Mouse (Mus musculus): ENCODE data around the gene Chmp6.

Chmp6 gene

DNA sequence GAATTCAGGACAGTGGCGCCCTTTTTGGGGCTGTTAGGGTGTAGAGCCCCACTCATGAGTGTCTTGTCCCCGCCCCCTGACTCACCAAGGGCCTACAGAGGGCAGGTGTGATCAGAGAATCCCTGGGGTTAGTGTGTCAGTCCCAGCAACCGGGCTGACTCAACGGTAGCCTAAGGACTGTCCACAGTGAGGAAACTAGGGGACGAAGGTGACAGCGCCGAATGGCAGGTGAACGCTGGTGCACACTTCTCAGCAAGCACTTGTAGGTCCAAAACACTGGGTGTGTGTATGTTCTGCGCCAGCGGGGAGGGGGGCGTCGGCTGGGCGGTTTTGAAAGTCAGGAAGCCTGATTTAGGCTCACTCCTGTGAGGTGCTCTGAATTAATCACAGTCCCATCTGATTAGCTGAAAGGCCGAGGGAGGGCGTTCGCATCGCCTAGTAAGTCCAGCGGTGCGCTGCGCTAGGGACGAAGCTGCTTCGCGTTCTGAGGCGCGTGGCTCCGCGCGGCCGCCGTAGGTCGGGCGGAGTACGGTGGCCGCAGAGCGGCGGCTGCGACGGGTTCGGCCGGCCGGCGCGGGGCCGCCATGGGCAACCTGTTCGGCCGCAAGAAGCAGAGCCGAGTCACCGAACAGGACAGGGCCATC is at the start of gene Chmp6:
Chmp6 (plus strand) TSS at position 151 of the 644 bp plus-strand sequence.
- DNase-seq (ENCODE audit: low read depth) = peak; percentile 84

DNA sequence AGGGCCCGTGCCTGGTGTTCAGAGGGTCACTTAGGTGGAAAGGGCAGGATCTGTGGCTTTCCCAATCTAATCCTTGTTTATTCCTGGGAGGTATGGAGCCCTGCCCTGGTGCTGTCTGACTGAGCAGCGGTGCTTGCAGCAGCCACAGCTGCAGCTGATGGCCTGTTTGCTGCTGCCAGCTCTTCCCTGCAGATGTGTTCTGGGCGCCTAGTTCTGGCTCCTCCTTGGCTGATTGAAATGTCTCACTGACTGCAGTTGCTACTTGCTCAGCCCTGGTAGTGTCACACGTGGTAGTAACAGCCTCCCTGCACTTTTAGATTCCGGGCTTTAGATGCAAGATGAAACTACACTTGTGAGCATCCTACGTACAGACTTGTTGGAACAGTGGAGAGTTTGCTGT is 46.4 kb upstream of the Chmp6 start:
- no peak for DNase-seq (ENCODE audit: low read depth)

DNA sequence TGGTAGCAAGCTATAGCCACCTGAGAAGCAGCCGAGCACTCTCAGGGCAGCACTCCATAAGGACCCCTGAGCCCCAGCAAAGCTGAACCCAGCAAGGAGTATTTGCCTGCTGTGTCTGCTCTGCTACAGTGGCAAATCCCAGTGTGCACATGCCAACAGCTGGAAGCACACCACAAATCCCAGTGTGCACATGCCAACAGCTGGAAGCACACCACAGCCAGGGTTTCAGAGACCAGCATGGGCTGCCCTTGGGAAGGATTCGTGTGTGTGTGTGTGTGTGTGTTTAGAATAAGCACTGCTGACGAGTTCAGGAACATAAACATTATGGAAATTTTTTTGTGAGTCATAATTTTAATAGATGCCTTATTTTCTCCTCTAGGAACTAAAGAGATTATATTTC is 45.1 kb upstream of the Chmp6 start:
- no peak for DNase-seq (ENCODE audit: low read depth)

DNA sequence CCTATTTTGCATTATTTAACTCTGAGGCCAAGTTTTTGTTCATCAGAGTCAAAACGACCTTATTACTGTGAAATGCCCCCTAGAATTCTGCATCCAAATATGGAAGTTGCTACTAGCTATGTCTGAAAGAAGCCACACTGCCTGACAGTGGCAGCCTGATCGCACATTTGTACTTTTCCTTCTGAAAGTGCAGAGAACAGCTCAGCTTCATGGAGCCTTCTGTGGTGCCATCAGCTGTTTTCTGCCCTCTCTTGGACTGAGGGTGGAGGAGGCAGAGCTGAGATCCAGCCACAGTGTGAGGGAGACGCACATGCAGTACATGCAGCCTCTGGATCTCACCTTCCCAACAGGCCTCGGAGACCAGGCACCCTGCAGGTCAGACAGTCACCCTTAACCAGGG is 44.7 kb upstream of the Chmp6 start:
- DNase-seq (ENCODE audit: low read depth) = no peak

DNA sequence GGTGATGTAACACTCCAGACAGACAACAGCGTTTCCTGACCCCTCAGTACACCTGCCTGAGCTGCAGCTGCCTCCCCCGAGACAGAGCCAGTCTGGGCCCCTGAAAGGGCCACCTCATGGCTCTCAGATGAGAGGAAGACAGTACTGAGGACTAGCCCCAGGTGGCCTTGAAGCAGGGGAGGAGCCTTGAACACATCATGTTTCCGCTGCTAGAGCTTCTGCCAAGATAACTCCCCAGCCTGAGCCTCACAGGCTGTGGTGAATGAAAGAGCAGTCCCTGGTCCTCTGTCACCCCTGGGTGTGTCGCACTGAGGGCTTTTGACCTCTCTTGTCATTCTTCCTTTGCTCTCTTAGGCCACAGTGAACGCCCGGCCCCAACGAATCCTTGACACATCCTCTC is 42.1 kb upstream of the Chmp6 start:
- peak; percentile 38 for DNase-seq (ENCODE audit: low read depth)

DNA sequence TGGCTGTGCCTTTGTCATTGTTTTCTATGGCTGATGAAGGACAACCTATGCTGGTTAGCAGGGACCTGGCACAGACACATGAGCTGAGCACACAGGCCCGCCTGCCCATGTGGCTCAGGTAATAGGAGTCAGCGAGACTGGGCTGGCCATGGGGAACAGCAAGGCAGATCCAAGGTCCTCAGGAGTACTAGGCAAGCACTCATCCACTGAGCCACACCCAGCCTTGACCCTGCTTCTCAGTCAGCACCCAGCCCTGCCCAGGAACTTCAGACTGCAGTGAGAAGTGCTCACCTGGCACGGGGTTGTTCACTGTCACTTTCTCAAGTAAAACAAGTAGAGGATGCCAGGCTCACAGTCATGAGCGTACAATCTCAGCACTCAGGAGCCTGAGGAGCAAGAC is 39.6 kb upstream of the Chmp6 start:
- DNase-seq (ENCODE audit: low read depth) = no peak

DNA sequence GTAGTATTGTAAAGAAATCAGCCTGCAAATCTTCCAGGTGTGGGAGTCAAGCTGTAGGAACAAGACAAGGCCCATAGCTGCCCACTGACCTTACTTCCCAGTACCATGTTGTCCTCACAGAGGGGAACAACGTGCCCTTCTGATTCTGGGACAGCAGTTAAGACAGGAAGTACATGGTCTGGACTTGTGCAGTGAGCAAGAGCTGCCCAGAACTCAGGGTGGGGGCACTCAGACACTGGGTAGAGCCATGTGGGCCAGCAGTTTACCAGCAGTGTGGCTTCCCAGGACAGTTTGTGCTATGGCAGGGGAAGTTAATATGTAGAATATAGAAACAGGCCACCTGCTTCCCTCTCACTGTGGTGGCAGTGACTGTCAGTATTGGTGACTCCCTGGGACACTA is 38.4 kb upstream of the Chmp6 start:
- DNase-seq (ENCODE audit: low read depth) = no peak

DNA sequence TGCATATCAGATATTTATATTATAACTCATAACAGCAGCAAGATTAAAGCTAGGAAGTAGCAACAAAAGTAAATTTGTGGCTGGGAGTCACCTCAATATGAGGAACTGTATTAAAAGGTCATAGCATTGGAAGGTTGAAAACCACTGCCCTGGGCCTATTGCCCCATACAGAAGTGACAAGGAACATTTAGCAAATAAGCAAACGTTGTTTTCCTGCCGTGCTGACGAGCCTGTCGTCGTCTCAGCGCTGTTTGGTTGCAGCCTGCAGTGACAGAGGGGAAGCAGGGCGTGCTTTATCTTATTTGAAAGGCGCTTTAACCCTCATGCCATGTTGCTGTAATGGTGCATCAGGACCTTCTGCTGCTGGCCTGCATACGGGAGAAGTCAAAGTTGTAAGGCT is 37.6 kb upstream of the Chmp6 start:
- no peak for DNase-seq (ENCODE audit: low read depth)

DNA sequence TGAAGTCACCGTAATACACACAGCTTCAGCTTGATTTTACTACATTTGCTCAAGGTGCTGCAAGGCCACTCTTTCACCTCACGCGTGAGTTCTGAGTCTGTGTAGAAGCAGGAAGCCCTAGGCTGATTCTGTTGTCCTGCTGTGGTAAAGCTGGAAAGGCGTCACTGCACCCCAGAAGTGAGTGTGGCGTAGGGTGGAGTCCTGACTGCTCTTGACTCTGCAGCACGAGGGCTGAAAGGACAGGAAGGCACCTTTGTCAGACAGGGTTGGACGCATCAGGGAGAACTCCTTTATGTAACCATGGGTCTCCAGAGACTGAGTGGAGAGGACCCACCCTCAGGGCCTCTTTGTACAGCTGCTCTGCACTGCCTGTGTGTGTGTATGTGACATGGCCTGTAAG is 36.1 kb upstream of the Chmp6 start:
- DNase-seq (ENCODE audit: low read depth) = peak; percentile 54

GRCm38 (mm10) chr11:119879573-119879972 is 33.7 kb upstream of the Chmp6 start:
- DNase-seq (ENCODE audit: low read depth) = no peak

GRCm38 (mm10) chr11:119883646-119884045 is 29.6 kb upstream of the Chmp6 start:
- DNase-seq (ENCODE audit: low read depth) = no peak

DNA sequence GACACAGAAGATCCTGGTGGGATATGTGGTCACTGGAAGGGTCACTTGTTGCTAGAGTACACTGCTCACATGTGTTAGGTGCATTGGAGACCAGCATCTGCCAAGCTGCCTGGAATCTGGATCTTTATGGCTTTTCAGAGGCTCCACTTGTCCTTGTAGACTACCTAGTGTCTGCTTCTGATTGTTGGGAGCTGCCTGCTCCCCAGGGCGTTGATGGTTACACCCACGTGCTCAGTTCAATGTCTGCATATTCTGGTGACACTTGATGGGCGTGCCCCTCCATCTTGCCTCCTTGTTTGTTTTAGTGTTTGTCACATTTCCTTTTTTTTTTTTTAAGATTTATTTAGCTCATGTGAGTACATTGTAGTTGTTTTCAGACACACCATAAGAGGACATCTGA is 23.3 kb upstream of the Chmp6 start:
- no peak for DNase-seq (ENCODE audit: low read depth)

DNA sequence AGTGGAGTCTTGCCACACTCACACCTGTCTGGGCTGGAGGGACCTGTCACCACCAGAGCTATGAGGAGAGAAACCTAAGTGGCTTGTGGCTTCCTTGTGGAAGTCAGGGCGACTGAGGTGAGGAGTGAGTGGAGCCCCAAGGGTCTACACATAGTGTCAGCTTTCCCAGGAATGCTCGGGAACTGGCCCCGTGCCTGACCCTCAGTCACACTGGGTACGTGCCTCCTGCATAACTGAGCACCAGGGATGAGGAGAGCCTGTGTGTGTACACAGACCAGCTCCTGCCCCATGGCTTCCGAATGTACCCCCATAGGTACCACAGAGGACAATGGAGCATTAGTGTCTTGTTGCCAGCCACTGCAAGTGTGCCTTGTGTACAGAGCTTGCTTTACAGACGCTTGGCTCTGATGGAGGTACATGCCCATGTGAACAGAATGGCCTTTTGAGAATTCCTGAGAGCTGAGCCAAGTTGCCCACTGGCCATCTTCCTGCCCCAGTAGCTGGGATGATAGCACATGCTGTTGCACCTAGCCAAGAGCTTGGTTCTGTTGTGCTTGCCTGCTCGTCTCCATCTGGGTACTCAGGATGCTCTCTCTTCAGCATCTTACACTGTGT is 21.5 kb upstream of the Chmp6 start:
- DNase-seq (ENCODE audit: low read depth) = no peak

- no peak for DNase-seq (ENCODE audit: low read depth)
Observed at GRCm38 (mm10) chr11:119893667-119894236, 19.5 kb upstream of the Chmp6 start.

DNA sequence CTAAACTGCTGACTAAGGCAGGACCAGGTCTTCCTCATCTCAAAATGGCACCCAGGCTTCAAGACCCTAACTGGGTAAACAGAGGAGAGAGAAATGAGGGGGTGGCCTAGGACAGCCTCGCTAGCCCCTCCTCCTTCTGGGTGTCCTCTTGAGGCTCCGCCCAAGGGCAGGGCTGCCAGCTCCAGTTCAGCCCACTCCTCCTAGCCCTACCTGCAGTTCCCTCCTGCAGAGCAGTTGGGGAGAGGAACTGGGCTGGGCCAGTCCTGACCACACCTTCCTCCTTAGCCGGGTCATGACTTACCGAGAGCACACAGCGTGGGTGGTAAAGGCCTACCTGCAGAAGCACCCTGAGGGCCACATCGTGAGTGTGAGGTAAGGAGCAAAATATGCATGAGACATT is 18.6 kb upstream of the Chmp6 start:
- DNase-seq (ENCODE audit: low read depth) = no peak

DNA sequence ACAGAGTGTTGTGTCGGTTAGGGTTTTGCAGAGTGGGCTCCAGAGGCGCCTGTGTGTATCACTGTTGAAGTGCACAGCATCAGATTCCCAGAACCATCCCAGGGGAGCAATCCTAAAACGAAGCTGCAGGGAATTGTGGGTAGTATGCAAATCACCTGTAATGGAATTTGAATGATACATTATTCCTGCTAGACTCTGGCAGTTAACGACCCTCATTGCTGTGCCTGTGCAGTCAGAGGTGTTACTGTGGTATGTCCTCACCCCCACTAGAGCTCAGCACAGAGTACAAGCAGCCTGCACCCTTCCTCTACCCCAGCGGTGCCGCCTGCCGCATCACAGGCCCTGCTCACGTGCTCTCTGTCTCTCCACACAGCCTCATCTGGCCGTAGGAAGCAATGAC is 16.2 kb upstream of the Chmp6 start:
- no peak for DNase-seq (ENCODE audit: low read depth)

DNA sequence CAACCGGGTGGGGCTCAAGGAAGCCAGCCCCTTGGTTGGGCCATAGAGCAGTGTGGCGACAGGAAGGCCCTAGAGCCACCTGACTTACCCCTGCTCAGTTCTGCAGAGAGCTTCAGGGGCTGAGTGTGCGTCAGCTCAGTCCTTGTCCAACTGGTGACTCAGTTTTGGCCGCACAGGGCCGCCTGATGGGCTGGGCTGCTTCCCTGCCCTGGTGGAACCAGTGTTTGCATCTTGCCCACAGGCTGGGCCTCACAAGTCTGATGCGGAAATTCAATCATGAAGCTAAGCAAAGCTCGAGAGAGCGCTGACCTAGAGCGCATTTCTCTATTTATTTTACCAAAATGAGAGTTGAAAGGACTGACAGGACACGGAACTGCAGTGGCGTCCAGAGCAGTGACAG is 14.3 kb upstream of the Chmp6 start:
- DNase-seq (ENCODE audit: low read depth) = no peak

GRCm38 (mm10) chr11:119901174-119901573 is 12.1 kb upstream of the Chmp6 start:
- DNase-seq (ENCODE audit: low read depth) = no peak

DNA sequence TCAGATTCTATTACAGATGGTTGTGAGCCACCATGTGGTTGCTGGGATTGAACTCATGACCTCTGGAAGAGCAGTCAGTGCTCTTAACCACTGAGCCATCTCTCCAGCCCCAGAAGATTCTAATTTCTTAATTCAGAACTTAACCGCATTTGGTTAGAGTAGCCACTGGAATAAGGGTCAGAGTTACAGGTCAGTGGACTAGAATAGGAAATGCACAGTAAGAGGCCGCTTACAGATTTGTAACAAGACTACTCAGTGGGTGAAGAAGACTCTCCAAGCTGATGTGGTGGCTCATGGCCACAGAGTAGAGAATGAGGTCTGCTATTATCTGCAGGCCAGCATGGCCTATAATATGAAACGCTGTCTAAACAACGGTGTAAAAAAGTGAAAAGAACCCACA is 10.3 kb upstream of the Chmp6 start:
- no peak for DNase-seq (ENCODE audit: low read depth)

DNA sequence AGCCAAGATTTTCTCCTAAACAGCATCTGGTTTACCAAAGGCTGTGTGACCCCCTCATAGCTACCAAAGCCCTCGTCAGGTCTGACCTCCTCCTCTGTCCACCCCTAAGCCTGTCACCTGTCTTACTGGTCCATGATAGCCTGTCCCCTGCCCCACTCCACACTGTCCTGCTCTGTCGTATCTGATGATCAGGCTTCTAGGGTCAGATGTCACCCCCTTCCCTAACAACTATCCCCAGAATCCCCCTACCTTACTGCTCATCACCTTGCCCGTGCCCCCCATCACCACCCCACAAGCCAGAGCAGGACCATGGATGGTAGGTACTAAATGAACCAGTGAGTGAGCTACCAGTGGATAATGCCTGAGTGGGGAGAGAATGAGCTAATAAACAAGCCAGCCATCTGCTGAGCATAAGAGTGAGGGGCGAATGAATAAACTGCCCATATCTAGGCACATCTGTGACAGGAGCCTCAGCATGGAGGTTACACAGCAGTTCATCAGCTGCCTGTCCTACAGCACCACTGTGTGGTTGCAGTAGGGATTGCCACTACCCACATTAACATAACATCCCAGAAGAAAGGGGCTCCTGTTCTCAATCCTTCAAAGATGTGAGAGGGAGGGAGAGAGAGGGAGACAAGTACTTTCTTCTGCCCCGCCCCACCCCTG is 8.5 kb upstream of the Chmp6 start:
- peak; percentile 82 for DNase-seq (ENCODE audit: low read depth)

- no peak for DNase-seq (ENCODE audit: low read depth)
Observed at GRCm38 (mm10) chr11:119905794-119906193, 7.4 kb upstream of the Chmp6 start.

GRCm38 (mm10) chr11:119907006-119907650 is 6.1 kb upstream of the Chmp6 start:
- DNase-seq (ENCODE audit: low read depth) = no peak

GRCm38 (mm10) chr11:119907711-119908110 is 5.5 kb upstream of the Chmp6 start:
- no peak for DNase-seq (ENCODE audit: low read depth)
